ENCODE assay signal across 23 mouse cellular contexts in the genomic region with DNA sequence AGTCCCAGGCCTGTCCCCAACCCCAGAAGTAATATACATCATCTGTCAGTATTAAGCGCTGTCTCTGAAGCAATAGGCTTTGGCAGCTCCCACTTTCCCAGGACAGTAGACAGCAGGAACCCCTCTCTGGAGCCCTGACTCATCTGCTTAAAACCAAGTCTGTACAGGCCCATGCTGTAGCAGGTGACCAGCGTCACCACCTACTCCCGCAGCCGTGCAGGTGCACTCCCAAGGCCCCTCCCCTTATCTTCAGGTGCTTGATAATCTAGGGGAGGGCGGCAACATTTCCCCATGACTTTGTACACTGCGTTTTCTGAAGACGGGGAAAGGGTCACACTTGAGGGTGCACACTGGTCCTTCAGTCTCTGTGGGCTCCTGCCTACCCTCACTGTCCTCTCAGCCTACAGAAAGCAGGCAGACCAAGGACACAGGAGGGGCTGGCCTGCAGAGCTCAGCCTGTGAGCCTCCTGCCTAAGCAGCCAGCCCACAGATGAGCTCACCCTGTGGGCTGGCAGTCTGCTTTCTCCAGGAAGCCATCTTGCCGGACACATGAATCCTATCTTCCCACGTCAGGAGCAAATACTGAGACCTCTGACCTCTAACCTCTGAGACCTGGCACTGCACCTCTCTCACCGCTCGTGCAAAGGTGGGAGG. TPM values are rescaled to one million over a fixed set of nuclear protein-coding genes. Genes with fewer than 3 reads are reported as not detected.
DNase-seq lines count a peak whose midpoint lies in the region; ATAC-seq lines count a peak whose summit lies in the region.
"Had no signal": no experiment of that assay in that cellular context is flagged by ENCODE, and none has a peak within 500 bp of the region (broad histone marks: within the 10 kb centered on the region; RNA-seq: fewer than 3 reads in every experiment).

No protein-coding gene starts in this region.

- no peak overlapping the region for H3K4me3 ChIP-seq in heart, embryonic 15.5 days
- no peak overlapping the region for H3K4me3 ChIP-seq in heart, embryonic 11.5 days (ENCODE audit: low read depth, low read length)
- no peak overlapping the region for H3K4me3 ChIP-seq in embryonic facial prominence, embryonic 15.5 days (replicated peaks)
- H3K4me3 ChIP-seq in intestine, embryonic 14.5 days (ENCODE audit: low read depth, low read length), result no peak overlapping the region
- no peak overlapping the region for H3K4me3 ChIP-seq in stomach, embryonic 16.5 days (replicated peaks; ENCODE audit: low read length)
- no peak overlapping the region for H3K4me3 ChIP-seq in hindbrain, embryonic 10.5 days
- no peak overlapping the region for H3K4me3 ChIP-seq in midbrain, embryonic 14.5 days (replicated peaks; ENCODE audit: low read depth, low read length)
- H3K4me3 ChIP-seq: forebrain, embryonic 10.5 days; heart, embryonic 10.5 days; kidney, embryonic 15.5 days; limb, embryonic 13.5 days; midbrain, embryonic 12.5 days had no signal

- no peaks in the 10 kb centered on the region for H3K27me3 ChIP-seq in heart, embryonic 15.5 days
- no peaks in the 10 kb centered on the region for H3K27me3 ChIP-seq in heart, embryonic 11.5 days (ENCODE audit: control insufficient read depth, insufficient read depth, low read length)
- H3K27me3 ChIP-seq in embryonic facial prominence, embryonic 15.5 days, result no peaks in the 10 kb centered on the region
- H3K27me3 ChIP-seq in intestine, embryonic 14.5 days (replicated peaks; ENCODE audit: control insufficient read depth, insufficient read depth, low read length), result no peaks in the 10 kb centered on the region
- no peaks in the 10 kb centered on the region for H3K27me3 ChIP-seq in stomach, embryonic 16.5 days (ENCODE audit: control insufficient read depth, insufficient read depth, low read length)
- H3K27me3 ChIP-seq in hindbrain, embryonic 10.5 days (ENCODE audit: insufficient read depth, poor library complexity, severe bottlenecking), result no peaks in the 10 kb centered on the region
- no peaks in the 10 kb centered on the region for H3K27me3 ChIP-seq in midbrain, embryonic 14.5 days (ENCODE audit: control insufficient read depth, insufficient read depth, low read length)
- H3K27me3 ChIP-seq: kidney, embryonic 15.5 days; limb, embryonic 13.5 days; midbrain, embryonic 12.5 days had no signal

- H3K4me1 ChIP-seq in heart, embryonic 15.5 days (replicated peaks), result peaks cover 21% of the 10 kb centered on the region
- peaks cover 16% of the 10 kb centered on the region for H3K4me1 ChIP-seq in heart, embryonic 11.5 days (ENCODE audit: control insufficient read depth, insufficient read depth, low read length)
- H3K4me1 ChIP-seq in embryonic facial prominence, embryonic 15.5 days, result peaks cover 23% of the 10 kb centered on the region
- H3K4me1 ChIP-seq in intestine, embryonic 14.5 days (replicated peaks; ENCODE audit: control insufficient read depth, insufficient read depth, low read length), result no peaks in the 10 kb centered on the region
- H3K4me1 ChIP-seq in stomach, embryonic 16.5 days (ENCODE audit: control insufficient read depth, insufficient read depth, low read length), result peaks cover 4% of the 10 kb centered on the region; the same call in 1 of the 2 replicates
- H3K4me1 ChIP-seq in hindbrain, embryonic 10.5 days (replicated peaks), result 0 out of 2 replicates have a peak, but pooled peaks cover 2% of the 10 kb centered on the region
- no peaks in the 10 kb centered on the region for H3K4me1 ChIP-seq in midbrain, embryonic 14.5 days (ENCODE audit: control insufficient read depth, insufficient read depth, low read length)
- H3K4me1 ChIP-seq: midbrain, embryonic 12.5 days had no signal

- no peaks in the 10 kb centered on the region for H3K36me3 ChIP-seq in heart, embryonic 15.5 days
- no peaks in the 10 kb centered on the region for H3K36me3 ChIP-seq in heart, embryonic 11.5 days (ENCODE audit: control insufficient read depth, insufficient read depth, low read length)
- H3K36me3 ChIP-seq in embryonic facial prominence, embryonic 15.5 days, result 0 out of 2 replicates have a peak, but pooled peaks cover 8% of the 10 kb centered on the region
- H3K36me3 ChIP-seq in intestine, embryonic 14.5 days (ENCODE audit: control insufficient read depth, insufficient read depth, low read length), result peaks cover 13% of the 10 kb centered on the region; the same call in 1 of the 2 replicates
- H3K36me3 ChIP-seq in stomach, embryonic 16.5 days (ENCODE audit: control insufficient read depth, insufficient read depth, low read length), result no peaks in the 10 kb centered on the region
- peaks cover 17% of the 10 kb centered on the region; the same call in 1 of the 2 replicates for H3K36me3 ChIP-seq in hindbrain, embryonic 10.5 days
- 0 out of 2 replicates have a peak, but pooled peaks cover 2% of the 10 kb centered on the region for H3K36me3 ChIP-seq in midbrain, embryonic 14.5 days (ENCODE audit: control insufficient read depth, insufficient read depth, low read length)
- H3K36me3 ChIP-seq: heart, embryonic 10.5 days had no signal

- H3K4me2 ChIP-seq in heart, embryonic 15.5 days, result no peak overlapping the region
- H3K4me2 ChIP-seq in heart, embryonic 11.5 days, result no peak overlapping the region
- no peak overlapping the region for H3K4me2 ChIP-seq in embryonic facial prominence, embryonic 15.5 days (replicated peaks)
- no peak overlapping the region for H3K4me2 ChIP-seq in intestine, embryonic 14.5 days (ENCODE audit: low read length)
- H3K4me2 ChIP-seq in stomach, embryonic 16.5 days (ENCODE audit: low read depth, low read length), result 0 out of 2 replicates have a peak overlapping the region, but pooled peaks have one; percentile 2
- H3K4me2 ChIP-seq in midbrain, embryonic 14.5 days (ENCODE audit: low read length), result no peak overlapping the region
- H3K4me2 ChIP-seq: hindbrain, embryonic 14.5 days; kidney, embryonic 15.5 days; limb, embryonic 13.5 days; midbrain, embryonic 12.5 days had no signal

- 77% methylated on average over 11 of the region's 11 CpGs for WGBS in heart, embryonic 15.5 days
- 79% methylated on average over 11 of the region's 11 CpGs for WGBS in heart, embryonic 11.5 days (ENCODE audit: insufficient replicate concordance)
- 62% methylated on average over 11 of the region's 11 CpGs for WGBS in embryonic facial prominence, embryonic 15.5 days
- WGBS in intestine, embryonic 14.5 days, result 62% methylated on average over 11 of the region's 11 CpGs
- WGBS in stomach, embryonic 16.5 days, result 56% methylated on average over 11 of the region's 11 CpGs
- 81% methylated on average over 11 of the region's 11 CpGs for WGBS in hindbrain, embryonic 10.5 days
- 88% methylated on average over 11 of the region's 11 CpGs for WGBS in midbrain, embryonic 14.5 days

- 0 out of 2 replicates have a peak, but pooled peaks have one; percentile 42 for ATAC-seq in heart, embryonic 15.5 days (replicated peaks; ENCODE audit: insufficient number of reproducible peaks, insufficient read depth, low FRiP score, low read depth)
- no peak for ATAC-seq in heart, embryonic 11.5 days (replicated peaks; ENCODE audit: insufficient number of reproducible peaks, low FRiP score, low TSS enrichment)
- ATAC-seq in embryonic facial prominence, embryonic 15.5 days (ENCODE audit: insufficient number of reproducible peaks, low FRiP score, low TSS enrichment, low read depth), result peak; percentile 49; the same call in 1 of the 2 replicates
- ATAC-seq in intestine, embryonic 14.5 days (replicated peaks; ENCODE audit: low FRiP score, low TSS enrichment, low read depth), result peak; percentile 72
- peak; percentile 74 for ATAC-seq in stomach, embryonic 16.5 days (ENCODE audit: insufficient read depth, low FRiP score)
- no peak for ATAC-seq in midbrain, embryonic 14.5 days (ENCODE audit: low FRiP score, low TSS enrichment)
- ATAC-seq: forebrain, postnatal 0 days; inflammation-experienced regulatory T-cells, adult 6 months; liver, postnatal 0 days had no signal

- no peak overlapping the region for H3K27ac ChIP-seq in heart, embryonic 15.5 days
- H3K27ac ChIP-seq in heart, embryonic 11.5 days (ENCODE audit: low read depth, low read length), result no peak overlapping the region
- H3K27ac ChIP-seq in embryonic facial prominence, embryonic 15.5 days (replicated peaks), result peak overlapping the region; percentile 45; the same call in 1 of the 2 replicates
- H3K27ac ChIP-seq in intestine, embryonic 14.5 days (ENCODE audit: low read depth), result no peak overlapping the region
- peak overlapping the region; percentile 45; the same call in 1 of the 2 replicates for H3K27ac ChIP-seq in stomach, embryonic 16.5 days (ENCODE audit: low read length)
- no peak overlapping the region for H3K27ac ChIP-seq in hindbrain, embryonic 10.5 days
- no peak overlapping the region for H3K27ac ChIP-seq in midbrain, embryonic 14.5 days (replicated peaks; ENCODE audit: low read depth, low read length)
- H3K27ac ChIP-seq: forebrain, embryonic 10.5 days; hindbrain, embryonic 14.5 days; kidney, embryonic 15.5 days; limb, embryonic 13.5 days; midbrain, embryonic 12.5 days had no signal

- DNase-seq in intestine, embryonic 14.5 days (ENCODE audit: low spot score), result no peak
- DNase-seq in hindbrain, embryonic 10.5 days (ENCODE audit: low spot score), result no peak
- no peak for DNase-seq in midbrain, embryonic 14.5 days
- DNase-seq: adrenal gland, postnatal 10 days; embryo, embryonic 11 days; forebrain, postnatal 0 days; heart, postnatal 14 days; kidney, postnatal 36 days; layer of hippocampus, postnatal 36 days; liver, postnatal 0 days; lung, postnatal 10 days; thymus, postnatal 36 days had no signal

- H3K9ac ChIP-seq in heart, embryonic 15.5 days, result no peak overlapping the region
- H3K9ac ChIP-seq in heart, embryonic 11.5 days (ENCODE audit: low read depth, low read length), result no peak overlapping the region
- H3K9ac ChIP-seq in embryonic facial prominence, embryonic 15.5 days, result no peak overlapping the region
- H3K9ac ChIP-seq in intestine, embryonic 14.5 days (ENCODE audit: low read length), result no peak overlapping the region
- no peak overlapping the region for H3K9ac ChIP-seq in stomach, embryonic 16.5 days (ENCODE audit: low read length)
- no peak overlapping the region for H3K9ac ChIP-seq in midbrain, embryonic 14.5 days (replicated peaks; ENCODE audit: low read length)
- H3K9ac ChIP-seq: forebrain, postnatal 0 days; hindbrain, embryonic 14.5 days; kidney, embryonic 15.5 days; limb, embryonic 13.5 days; liver, postnatal 0 days; midbrain, embryonic 12.5 days had no signal

- H3K9me3 ChIP-seq in heart, embryonic 15.5 days (replicated peaks), result no peaks in the 10 kb centered on the region
- H3K9me3 ChIP-seq in heart, embryonic 11.5 days (replicated peaks; ENCODE audit: control insufficient read depth, low read length), result no peaks in the 10 kb centered on the region
- no peaks in the 10 kb centered on the region for H3K9me3 ChIP-seq in embryonic facial prominence, embryonic 15.5 days (replicated peaks)
- no peaks in the 10 kb centered on the region for H3K9me3 ChIP-seq in intestine, embryonic 14.5 days (ENCODE audit: control insufficient read depth, low read length)
- no peaks in the 10 kb centered on the region for H3K9me3 ChIP-seq in stomach, embryonic 16.5 days (replicated peaks; ENCODE audit: control insufficient read depth, low read length)
- H3K9me3 ChIP-seq in hindbrain, embryonic 10.5 days, result no peaks in the 10 kb centered on the region
- no peaks in the 10 kb centered on the region for H3K9me3 ChIP-seq in midbrain, embryonic 14.5 days (ENCODE audit: control insufficient read depth, low read length)
- H3K9me3 ChIP-seq: forebrain, embryonic 10.5 days; heart, embryonic 10.5 days; kidney, embryonic 15.5 days; limb, embryonic 13.5 days; midbrain, embryonic 12.5 days had no signal

RNA-seq across cellular contexts. Expression of a gene that starts 34.9 kb away (rescaled TPM):
- 54.2 and 67.6 TPM in 2 replicates for polyA plus RNA-seq in heart, embryonic 15.5 days (2015; fragmentation: Nextera tagmentation; extraction: Ambion mirVana)
- 32.4 and 36.1 TPM in 2 replicates for polyA plus RNA-seq in heart, embryonic 11.5 days (2014; fragmentation: Nextera tagmentation; extraction: Ambion mirVana)
- polyA plus RNA-seq in embryonic facial prominence, embryonic 15.5 days (2015; fragmentation: Nextera tagmentation; extraction: Ambion mirVana), result 99.7 and 105 TPM in 2 replicates
- 38.1 and 59.2 TPM in 2 replicates for polyA plus RNA-seq in intestine, embryonic 14.5 days (2014; fragmentation: Nextera tagmentation; extraction: Ambion mirVana)
- polyA plus RNA-seq in stomach, embryonic 16.5 days (2015; fragmentation: Nextera tagmentation; extraction: Ambion mirVana), result 24.9 and 26.7 TPM in 2 replicates
- polyA plus RNA-seq in hindbrain, embryonic 10.5 days (2016; fragmentation: Nextera tagmentation; extraction: Ambion mirVana), result 40.1 and 47.2 TPM in 2 replicates
- polyA plus RNA-seq in midbrain, embryonic 14.5 days (2014; fragmentation: Nextera tagmentation; extraction: Ambion mirVana), result 61.4 and 68.0 TPM in 2 replicates

Comparison
In these comparisons a context has a peak if more than half of its experiments do, and no peak if none do; other contexts are left out.
1. ATAC-seq: peak in heart, embryonic 15.5 days (single experiment), embryonic facial prominence, embryonic 15.5 days (single experiment), intestine, embryonic 14.5 days (single experiment) and stomach, embryonic 16.5 days (single experiment); none in heart, embryonic 11.5 days (single experiment) and midbrain, embryonic 14.5 days (single experiment).
2. H3K27ac ChIP-seq: peak in embryonic facial prominence, embryonic 15.5 days (single experiment) and stomach, embryonic 16.5 days (single experiment); none in heart, embryonic 15.5 days (single experiment), heart, embryonic 11.5 days (single experiment), intestine, embryonic 14.5 days (single experiment), hindbrain, embryonic 10.5 days (single experiment) and midbrain, embryonic 14.5 days (single experiment).